Mouse (Mus musculus) G1E (cell line): Measurements from ENCODE around the gene Faf1.

ENCODE experiments used
- CTCF ChIP-seq: IDR thresholded peaks from 2 replicates; pipeline ENCODE4 v1.5.1; 2012; ENCODE audit warnings: low read depth, low read length, inconsistent platforms, mixed read lengths
- POLR2AphosphoS5 ChIP-seq: IDR thresholded peaks from 2 replicates; pipeline ENCODE4 v1.6.1; 2012; ENCODE audit warnings: low read depth, low read length, inconsistent platforms; ENCODE audit not compliant: insufficient replicate concordance

DNA sequence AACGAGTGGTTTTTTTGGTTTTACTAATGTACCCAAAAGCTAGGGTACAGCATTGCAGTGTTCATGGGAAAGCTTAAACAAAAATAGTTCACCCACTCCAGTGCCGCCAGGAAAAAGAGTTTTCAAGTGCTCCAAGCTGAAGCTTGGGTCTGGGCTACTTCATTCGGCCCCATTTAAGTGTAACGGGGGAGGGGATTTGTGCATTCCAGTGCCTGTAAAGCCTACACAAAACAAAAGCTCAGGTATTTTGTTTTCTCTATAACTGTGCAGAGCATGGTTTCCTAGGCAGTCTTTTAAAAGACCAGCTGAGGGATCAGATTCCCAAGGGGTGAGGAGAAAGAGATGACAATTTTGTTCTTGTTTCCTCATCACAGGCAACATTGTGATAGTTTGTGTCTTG is 207.9 kb downstream of the Faf1 start:
- TF ChIP-seq CTCF (no peak), POLR2AphosphoS5 (no peak)
